Mouse (Mus musculus): ENCODE data around the gene Cln5.

The Cln5 gene

DNA sequence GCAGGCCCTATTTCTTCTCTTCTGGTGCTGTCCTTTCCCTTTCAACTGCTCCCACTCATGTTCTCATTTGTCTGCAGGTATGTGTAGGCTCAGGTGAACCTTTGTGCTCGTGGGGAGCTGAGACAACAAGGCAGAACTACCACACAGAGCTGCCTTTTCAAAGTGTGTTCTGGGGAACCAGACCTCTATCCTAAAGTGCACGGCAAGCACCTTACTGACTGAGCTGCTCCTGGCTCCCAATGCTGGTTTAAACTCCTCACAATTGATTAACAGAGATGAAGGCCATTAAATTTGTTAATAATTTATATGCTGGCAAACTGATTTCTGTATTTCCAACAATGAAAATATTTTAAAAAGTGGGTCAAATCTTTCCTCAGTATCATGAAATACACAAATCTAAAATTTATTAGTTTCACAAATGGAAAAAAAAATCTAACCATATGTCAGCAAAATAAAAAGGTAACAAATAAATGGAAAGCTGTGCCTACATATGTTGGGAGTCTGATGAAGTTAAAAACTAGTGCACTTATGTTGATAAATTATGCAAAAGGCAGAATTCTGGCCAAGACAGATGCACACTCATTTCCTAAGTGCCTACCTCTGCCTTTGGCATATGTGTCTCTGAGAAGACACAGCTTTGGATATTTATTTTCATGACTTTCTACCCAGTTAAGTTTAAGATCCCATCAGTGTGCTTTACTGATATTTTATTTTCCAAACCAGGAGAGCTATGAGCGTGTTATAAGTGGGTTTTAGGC, 42.8 kb downstream of the Cln5 start:
- no peak for DNase-seq (ENCODE audit: low spot score in 2 of 2)

DNA sequence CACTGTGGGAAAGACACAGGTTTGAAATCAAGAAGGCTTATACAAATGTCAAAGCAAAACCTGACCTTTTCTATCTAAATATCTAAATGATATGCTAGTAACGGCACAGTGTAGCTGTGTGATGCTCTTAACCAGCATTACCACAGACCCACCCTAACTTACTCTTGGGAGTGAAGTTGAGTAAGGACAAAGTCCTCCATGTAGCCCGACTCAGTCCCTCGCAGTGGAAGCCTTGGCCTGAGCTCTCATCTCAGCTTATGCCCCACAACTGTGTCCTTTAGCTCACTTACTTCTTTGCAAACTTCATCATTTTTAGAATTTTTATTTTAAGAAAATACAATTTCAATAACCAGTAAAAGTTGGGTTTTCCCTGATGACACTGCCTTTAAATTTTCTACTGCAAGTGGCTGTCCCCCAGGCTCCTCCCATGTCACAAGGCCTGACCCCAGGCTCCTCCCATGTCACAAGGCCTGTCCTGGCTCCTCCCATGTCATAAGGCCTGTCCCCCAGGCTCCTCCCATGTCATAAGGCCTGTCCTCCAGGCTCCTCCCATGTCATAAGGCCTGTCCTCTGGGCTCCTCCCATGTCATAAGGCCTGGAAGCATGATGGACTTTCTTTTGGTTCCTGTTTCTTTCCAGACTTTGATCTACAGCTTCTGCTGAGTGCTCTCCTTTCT, 45.1 kb downstream of the Cln5 start:
- DNase-seq (ENCODE audit: low spot score in 2 of 2): no peak

DNA sequence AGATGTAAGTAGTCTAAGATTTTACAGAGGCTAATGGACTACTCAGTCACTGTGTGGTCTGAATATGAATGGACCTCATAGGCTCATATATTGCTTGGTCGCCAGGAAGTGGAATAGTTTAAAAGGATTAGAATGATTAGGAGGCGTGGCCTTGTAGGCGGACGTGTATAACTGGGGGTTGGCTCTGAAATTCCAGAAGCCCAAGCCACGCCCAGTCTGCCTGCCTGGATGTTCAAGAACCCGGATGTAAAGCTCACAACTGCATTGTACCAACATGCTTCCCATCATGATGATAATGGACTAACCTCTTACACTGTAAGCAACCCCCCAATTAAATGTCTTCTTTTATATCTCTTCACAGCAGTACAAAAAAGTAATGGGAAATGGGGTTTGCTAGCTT, 55.7 kb downstream of the Cln5 start:
- no peak for DNase-seq (ENCODE audit: low spot score in 2 of 2)
